Comparison of ENCODE assay signal across 26 mouse cellular contexts in genomic region chr4:128672494-128672893, GRCm38 (mm10). TPM values are rescaled to one million over a fixed set of nuclear protein-coding genes. Genes with fewer than 3 reads are reported as not detected.
DNase-seq lines count a peak whose midpoint lies in the region; ATAC-seq and TF ChIP-seq lines count a peak whose summit lies in the region.
"Had no signal": no experiment of that assay in that cellular context is flagged by ENCODE, and none has a peak within 500 bp of the region (broad histone marks: within the 10 kb centered on the region; RNA-seq: fewer than 3 reads in every experiment).

No protein-coding gene starts in this region.

- no peak overlapping the region for H3K9ac ChIP-seq in kidney, embryonic 16.5 days (replicated peaks; ENCODE audit: low read length)
- H3K9ac ChIP-seq in neural tube, embryonic 13.5 days = no peak overlapping the region
- no peak overlapping the region for H3K9ac ChIP-seq in hindbrain, postnatal 0 days (replicated peaks; ENCODE audit: low read length)
- H3K9ac ChIP-seq: embryonic facial prominence, embryonic 12.5 days; kidney, embryonic 15.5 days; liver, embryonic 13.5 days; lung, embryonic 15.5 days; midbrain, embryonic 12.5 days had no signal

- H3K36me3 ChIP-seq in kidney, embryonic 16.5 days (ENCODE audit: insufficient read depth, low read length) = no peaks in the 10 kb centered on the region
- no peaks in the 10 kb centered on the region for H3K36me3 ChIP-seq in neural tube, embryonic 13.5 days
- H3K36me3 ChIP-seq in hindbrain, postnatal 0 days (ENCODE audit: insufficient read depth, low read length) = no peaks in the 10 kb centered on the region
- H3K36me3 ChIP-seq: embryonic facial prominence, embryonic 12.5 days; kidney, embryonic 15.5 days; liver, embryonic 13.5 days; lung, embryonic 15.5 days; midbrain, embryonic 12.5 days had no signal

- no peak overlapping the region for H3K4me2 ChIP-seq in kidney, embryonic 16.5 days (replicated peaks; ENCODE audit: low read depth, low read length)
- no peak overlapping the region for H3K4me2 ChIP-seq in neural tube, embryonic 13.5 days
- H3K4me2 ChIP-seq in hindbrain, postnatal 0 days (ENCODE audit: low read depth, low read length) = no peak overlapping the region
- H3K4me2 ChIP-seq: embryonic facial prominence, embryonic 12.5 days; kidney, embryonic 15.5 days; liver, embryonic 13.5 days; lung, embryonic 15.5 days; midbrain, embryonic 12.5 days had no signal

- peak; percentile 31; the same call in 1 of the 2 replicates for ATAC-seq in kidney, embryonic 16.5 days (ENCODE audit: low FRiP score, low TSS enrichment)
- ATAC-seq in neural tube, embryonic 13.5 days (ENCODE audit: low read depth) = peak; percentile 33; the same call in 1 of the 2 replicates
- no peak for ATAC-seq in hindbrain, postnatal 0 days
- ATAC-seq: CD4-positive, CD25-positive, alpha-beta regulatory T cell, adult 4 months; forebrain, embryonic 16.5 days had no signal

- no peak for DNase-seq in kidney, adult 9 months
- no peak for DNase-seq in neural tube, embryonic 10.5 days (ENCODE audit: extremely low spot score, low spot score)
- no peak for DNase-seq in hindbrain, postnatal 0 days (ENCODE audit: low spot score)
- no peak for DNase-seq in adrenal gland, adult 2 months
- DNase-seq in frontal cortex, postnatal 14 days (ENCODE audit: low spot score in 2 of 2) = no peak
- DNase-seq: adrenal gland, postnatal 25 days; cerebellum, adult 11-12 months; cerebellum, adult 9-11 months; embryo, embryonic 11 days; gastrocnemius, postnatal 10 days; kidney, adult 11 months; kidney, postnatal 36 days; liver, embryonic 13.5 days; right cerebral cortex, postnatal 14 days; thymus, postnatal 14 days had no signal

- peaks cover 13% of the 10 kb centered on the region for H3K4me1 ChIP-seq in kidney, embryonic 16.5 days (ENCODE audit: insufficient read depth, low read length)
- peaks cover 32% of the 10 kb centered on the region for H3K4me1 ChIP-seq in neural tube, embryonic 13.5 days (replicated peaks)
- H3K4me1 ChIP-seq in hindbrain, postnatal 0 days (ENCODE audit: insufficient read depth, low read length) = peaks cover 5% of the 10 kb centered on the region; the same call in 1 of the 2 replicates

- H3K4me3 ChIP-seq in kidney, embryonic 16.5 days (ENCODE audit: low read length) = no peak overlapping the region
- no peak overlapping the region for H3K4me3 ChIP-seq in neural tube, embryonic 13.5 days
- H3K4me3 ChIP-seq in hindbrain, postnatal 0 days (ENCODE audit: low read length) = no peak overlapping the region
- H3K4me3 ChIP-seq: embryonic facial prominence, embryonic 12.5 days; kidney, embryonic 15.5 days; layer of hippocampus, adult 2 months; left cerebral cortex, adult 2 months; liver, embryonic 13.5 days; lung, embryonic 15.5 days; midbrain, embryonic 12.5 days had no signal

- H3K27me3 ChIP-seq in kidney, embryonic 16.5 days (ENCODE audit: insufficient read depth, low read length) = no peaks in the 10 kb centered on the region
- H3K27me3 ChIP-seq in neural tube, embryonic 13.5 days = no peaks in the 10 kb centered on the region
- H3K27me3 ChIP-seq in hindbrain, postnatal 0 days (ENCODE audit: insufficient read depth, low read length) = no peaks in the 10 kb centered on the region
- H3K27me3 ChIP-seq: embryonic facial prominence, embryonic 12.5 days; kidney, embryonic 15.5 days; liver, embryonic 13.5 days; lung, embryonic 15.5 days had no signal

- TF ChIP-seq CTCF in hindbrain, postnatal 0 days (IDR thresholded peaks at IDR 0.05; ENCODE audit: low read depth) = no peak

- no peak overlapping the region for H3K27ac ChIP-seq in kidney, embryonic 16.5 days (ENCODE audit: low read length)
- peak overlapping the region; percentile 64 for H3K27ac ChIP-seq in neural tube, embryonic 13.5 days (replicated peaks)
- H3K27ac ChIP-seq in hindbrain, postnatal 0 days = 0 out of 2 replicates have a peak overlapping the region, but pooled peaks have one; percentile 36
- H3K27ac ChIP-seq: kidney, embryonic 15.5 days; layer of hippocampus, adult 2 months; left cerebral cortex, adult 2 months; liver, embryonic 13.5 days; lung, embryonic 15.5 days; midbrain, embryonic 12.5 days had no signal

- WGBS in kidney, embryonic 16.5 days = 87% methylated on average over 4 of the region's 4 CpGs
- 51% methylated on average over 4 of the region's 4 CpGs for WGBS in neural tube, embryonic 13.5 days
- WGBS in hindbrain, postnatal 0 days = 55% methylated on average over 4 of the region's 4 CpGs

- no peaks in the 10 kb centered on the region for H3K9me3 ChIP-seq in kidney, embryonic 16.5 days (ENCODE audit: low read length)
- no peaks in the 10 kb centered on the region for H3K9me3 ChIP-seq in neural tube, embryonic 13.5 days
- no peaks in the 10 kb centered on the region for H3K9me3 ChIP-seq in hindbrain, postnatal 0 days (ENCODE audit: low read length)
- H3K9me3 ChIP-seq: embryonic facial prominence, embryonic 12.5 days; kidney, embryonic 15.5 days; liver, embryonic 13.5 days; lung, embryonic 15.5 days; midbrain, embryonic 12.5 days had no signal

RNA-seq across cellular contexts. Expression of gene Phc2, which starts 18.0 kb away (rescaled TPM):
- polyA plus RNA-seq in kidney, embryonic 16.5 days (2015; fragmentation: Nextera tagmentation; extraction: Ambion mirVana) = 19.4 and 21.4 TPM in 2 replicates
- 82.2 and 101 TPM in 2 replicates for polyA plus RNA-seq in neural tube, embryonic 13.5 days (2015; fragmentation: Nextera tagmentation; extraction: Ambion mirVana)
- total RNA-seq in hindbrain, postnatal 0 days (2014; rRNA removed) = 103 and 125 TPM in 2 replicates
- 46.1 and 50.7 TPM in 2 replicates for polyA plus RNA-seq in hindbrain, postnatal 0 days (2015; fragmentation: Nextera tagmentation; extraction: Ambion mirVana)
- total RNA-seq in adrenal gland, adult 2 months (2021) = 10 to 100 TPM; 72.6 to 91.6 TPM
- 84.0 and 89.4 TPM in 2 replicates for polyA plus RNA-seq in adrenal gland, adult 2 months (2012; rRNA removed)

RNA-seq across cellular contexts. Expression of gene Tlr12, which starts 54.1 kb away (rescaled TPM):
- 3.5 and 4.3 TPM in 2 replicates for polyA plus RNA-seq in kidney, embryonic 16.5 days (2015; fragmentation: Nextera tagmentation; extraction: Ambion mirVana)
- 1.7 and 2.0 TPM in 2 replicates for polyA plus RNA-seq in neural tube, embryonic 13.5 days (2015; fragmentation: Nextera tagmentation; extraction: Ambion mirVana)
- total RNA-seq in hindbrain, postnatal 0 days (2014; rRNA removed) = 1.0 and 1.2 TPM in 2 replicates
- polyA plus RNA-seq in hindbrain, postnatal 0 days (2015; fragmentation: Nextera tagmentation; extraction: Ambion mirVana) = 0.89 and 1.4 TPM in 2 replicates
- 1 to 10 TPM in 1 of 2 experiments, under 1 TPM in 1; 0.46 to 1.0 TPM for total RNA-seq in adrenal gland, adult 2 months (2021)
- polyA plus RNA-seq in adrenal gland, adult 2 months (2012; rRNA removed) = 0.97 and 1.5 TPM in 2 replicates
- polyA plus RNA-seq: heart, embryonic 14.5 days had no signal
